Mouse (Mus musculus) heart, embryonic 15.5 days (tissue): Measurements from ENCODE around the gene Xxylt1. TPM values are rescaled to one million over a fixed set of nuclear protein-coding genes. Genes with fewer than 3 reads are reported as not detected.

ENCODE experiments used
- ATAC-seq: fragments of 200-750 bp; cut with Nextera tagmentation; replicated peaks from 2 replicates; pipeline ENCODE4 v1.8.0; 2017; ENCODE audit warnings: low read depth, moderate TSS enrichment; ENCODE audit not compliant: insufficient number of reproducible peaks, insufficient read depth, low FRiP score
- H3K27ac ChIP-seq: fragments of 300-500 bp; sonication (generic); 2 replicates; pipeline ENCODE4 v1.5.1; 2015; ENCODE audit warnings: mild to moderate bottlenecking, inconsistent platforms
- H3K27me3 ChIP-seq: fragments of 300-500 bp; sonication (generic); 2 replicates; pipeline ENCODE4 v1.6.1; 2015; ENCODE audit warnings: inconsistent platforms
- H3K36me3 ChIP-seq: fragments of 300-500 bp; sonication (generic); 2 replicates; pipeline ENCODE4 v1.6.1; 2015; ENCODE audit warnings: mild to moderate bottlenecking, inconsistent platforms
- H3K4me1 ChIP-seq: fragments of 300-500 bp; sonication (generic); replicated peaks from 2 replicates; pipeline ENCODE4 v1.6.1; 2015; ENCODE audit warnings: inconsistent platforms
- H3K4me2 ChIP-seq: fragments of 300-500 bp; sonication (generic); 2 replicates; pipeline ENCODE4 v1.6.1; 2015; ENCODE audit warnings: inconsistent platforms, mild to moderate bottlenecking, moderate library complexity
- H3K4me3 ChIP-seq: fragments of 300-500 bp; sonication (generic); 2 replicates; pipeline ENCODE4 v1.5.1; 2015; ENCODE audit warnings: mild to moderate bottlenecking, inconsistent platforms
- H3K9ac ChIP-seq: fragments of 300-500 bp; sonication (generic); 2 replicates; pipeline ENCODE4 v1.6.1; 2015; ENCODE audit warnings: mild to moderate bottlenecking, inconsistent platforms
- H3K9me3 ChIP-seq: fragments of 300-500 bp; sonication (generic); replicated peaks from 2 replicates; pipeline ENCODE4 v1.6.1; 2016; ENCODE audit warnings: inconsistent platforms
- WGBS: fragments of 180-500 bp; shearing (Covaris S2); methylation state at CpG from one replicate; pipeline ENCODE4 v1.1.7; 2015; ENCODE audit warnings: mixed read lengths; 5-methylcytosine and 5-hydroxymethylcytosine counted together
- polyA plus RNA-seq: library from polyadenylated mRNA; unstranded; fragments of >200 nt; fragmentation: Nextera tagmentation; extraction: Ambion mirVana; gene quantifications from 2 replicates; pipeline ENCODE4 v1.2.1, GENCODE M21; 2015

Xxylt1 gene
- polyA plus RNA-seq, 1 experiment from 2014 or later: 6.8 TPM

DNA sequence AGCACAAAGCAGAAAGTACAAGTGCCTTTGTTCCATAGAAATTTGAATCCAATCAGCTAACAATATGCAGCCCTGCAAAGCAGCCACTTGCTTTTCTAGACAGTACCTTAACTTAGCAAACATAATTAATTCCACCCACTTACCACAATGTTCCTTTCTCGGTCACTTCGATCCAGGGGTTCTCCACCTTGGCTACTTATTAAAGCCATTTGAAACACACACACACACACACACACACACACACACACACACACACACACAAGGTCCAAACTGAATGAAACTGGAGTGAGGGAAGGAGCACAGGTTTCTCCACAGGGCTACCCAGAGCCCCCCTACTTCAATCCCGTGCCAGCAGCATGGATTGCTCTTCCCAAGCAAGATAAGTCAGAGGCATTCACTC lies 164.3 kb downstream of the Xxylt1 start:
- no peak overlapping the region for H3K9ac ChIP-seq
- no peaks in the 10 kb centered on the region for H3K27me3 ChIP-seq
- H3K36me3 ChIP-seq: no peaks in the 10 kb centered on the region
- no peak overlapping the region for H3K4me2 ChIP-seq
- H3K9me3 ChIP-seq: peaks cover 7% of the 10 kb centered on the region; the same call in 1 of the 2 replicates
- no peaks in the 10 kb centered on the region for H3K4me1 ChIP-seq
- ATAC-seq: no peak
- WGBS: 86% methylated on average over 3 of the region's 3 CpGs
- H3K4me3 ChIP-seq: no peak overlapping the region
- H3K27ac ChIP-seq: no peak overlapping the region

DNA sequence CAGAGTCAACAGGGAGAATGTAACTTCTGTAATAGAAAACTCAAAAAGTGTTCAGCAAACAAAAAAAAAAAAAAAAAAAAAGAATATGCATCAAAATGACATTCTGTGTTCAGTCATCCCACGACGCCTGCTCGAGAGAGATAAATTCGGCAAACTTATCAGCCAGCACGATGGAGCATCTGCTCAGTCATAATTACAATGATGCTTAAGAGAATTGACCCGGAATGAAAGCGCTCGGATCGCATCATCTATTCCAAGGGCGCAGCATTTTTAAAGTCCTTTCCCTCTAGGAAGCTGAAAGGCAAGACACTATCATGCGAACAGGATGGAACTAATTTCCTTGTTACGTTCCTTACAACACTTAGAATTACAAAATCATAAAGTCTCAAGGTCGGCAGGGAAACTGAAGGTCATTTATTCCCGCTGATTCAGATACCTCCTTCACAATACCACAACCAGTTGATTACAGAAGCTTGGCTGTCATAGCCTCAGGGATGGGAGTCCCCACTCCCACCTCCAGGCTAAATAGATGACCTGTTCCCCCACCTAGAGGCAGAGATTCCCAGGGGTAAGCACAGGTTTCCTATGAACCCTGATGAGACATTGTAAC lies 165.5 kb downstream of the Xxylt1 start:
- peaks cover 7% of the 10 kb centered on the region; the same call in 1 of the 2 replicates for H3K9me3 ChIP-seq
- H3K36me3 ChIP-seq: no peaks in the 10 kb centered on the region
- H3K4me1 ChIP-seq: no peaks in the 10 kb centered on the region
- no peak for ATAC-seq
- no peaks in the 10 kb centered on the region for H3K27me3 ChIP-seq
- no peak overlapping the region for H3K27ac ChIP-seq
- H3K4me2 ChIP-seq: no peak overlapping the region
- no peak overlapping the region for H3K4me3 ChIP-seq
- H3K9ac ChIP-seq: no peak overlapping the region
- 81% methylated on average over 14 of the region's 14 CpGs for WGBS

Other genes with a start within 250 kb of the Xxylt1 start
- gene Acap2, start 119.8 kb upstream of the Xxylt1 start, polyA plus RNA-seq: 10.6 and 12.2 TPM in 2 replicates
- 92.0 and 94.9 TPM in 2 replicates for gene Ppp1r2, start 193.8 kb upstream of the Xxylt1 start, polyA plus RNA-seq
- 0.33 and 0.35 TPM in 2 replicates for gene Apod, start 233.4 kb upstream of the Xxylt1 start, polyA plus RNA-seq